Mouse (Mus musculus): Measurements from ENCODE around the gene Il19.

DNA sequence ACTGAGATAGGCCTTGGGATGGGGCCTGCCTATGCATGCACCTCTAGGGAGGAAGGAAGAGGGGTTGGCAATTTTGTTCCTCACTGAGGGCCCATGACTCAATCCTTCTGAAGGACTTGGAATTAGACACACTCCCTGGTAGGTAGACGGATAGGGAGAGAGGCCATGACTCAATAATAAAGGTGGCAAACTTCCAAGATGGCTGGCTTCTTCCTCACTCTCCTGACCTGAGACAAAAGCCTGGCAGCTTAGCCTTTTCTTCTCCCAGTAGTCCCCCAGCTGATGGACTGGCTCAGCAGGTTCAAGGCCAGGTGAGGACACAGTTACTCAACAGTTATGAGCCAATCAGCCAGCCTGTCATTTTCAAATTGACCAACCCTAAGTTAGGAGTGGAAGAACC lies 47.5 kb downstream of the Il19 start:
- TF ChIP-seq CTCF (IDR thresholded peaks at IDR 0.05) (no peak), EP300 (IDR thresholded peaks at IDR 0.05) (no peak)

Measured in lung, postnatal 0 days (tissue).